Mouse (Mus musculus) ES-Bruce4 (cell line): ENCODE data around the gene Adcy4. TPM values are rescaled to one million over a fixed set of nuclear protein-coding genes. Genes with fewer than 3 reads are reported as not detected.

Experiments used
- H3K27ac ChIP-seq: 2 replicates; pipeline ENCODE4 v1.5.1; 2012; ENCODE audit warnings: low read length, inconsistent platforms; ENCODE audit not compliant: insufficient read depth
- H3K27me3 ChIP-seq: 2 replicates; pipeline ENCODE4 v1.6.1; 2012; ENCODE audit warnings: mild to moderate bottlenecking, low read length, inconsistent platforms; ENCODE audit not compliant: control insufficient read depth, poor library complexity, insufficient read depth, severe bottlenecking
- H3K36me3 ChIP-seq: 2 replicates; pipeline ENCODE4 v1.6.1; 2012; ENCODE audit warnings: inconsistent platforms, mild to moderate bottlenecking, low read length, moderate library complexity; ENCODE audit not compliant: control insufficient read depth, poor library complexity, insufficient read depth, severe bottlenecking
- H3K4me1 ChIP-seq: one replicate; pipeline ENCODE4 v1.8.1; 2011; ENCODE audit warnings: low read length; ENCODE audit not compliant: control insufficient read depth, insufficient read depth
- H3K4me3 ChIP-seq: 2 replicates; pipeline ENCODE4 v1.5.1; 2011; ENCODE audit warnings: low read depth, mild to moderate bottlenecking, low read length
- H3K9ac ChIP-seq: 2 replicates; pipeline ENCODE4 v1.6.1; 2012; ENCODE audit warnings: low read depth, mild to moderate bottlenecking, inconsistent platforms; ENCODE audit not compliant: poor library complexity, severe bottlenecking
- H3K9me3 ChIP-seq: replicated peaks from 2 replicates; pipeline ENCODE4 v1.6.1; 2012; ENCODE audit warnings: mild to moderate bottlenecking, low read length, inconsistent platforms; ENCODE audit not compliant: control insufficient read depth, poor library complexity, insufficient read depth, severe bottlenecking
- CTCF ChIP-seq: IDR thresholded peaks from one replicate; pipeline ENCODE4 v1.8.1; 2011; ENCODE audit warnings: low read depth, low read length
- EP300 ChIP-seq: IDR thresholded peaks from 2 replicates; pipeline ENCODE4 v1.6.1; 2011; ENCODE audit warnings: low read depth, low read length; ENCODE audit not compliant: insufficient read depth
- POLR2A ChIP-seq: IDR thresholded peaks from one replicate; pipeline ENCODE4 v1.8.1; 2011; ENCODE audit warnings: low read length; ENCODE audit not compliant: insufficient read depth
- polyA plus RNA-seq: library from polyadenylated mRNA; stranded (reverse); fragments of >200 nt; gene quantifications from 2 replicates; pipeline ENCODE4 v1.2.4, GENCODE M21; 2011; ENCODE audit warnings: low read depth; ENCODE audit not compliant: missing spikeins, insufficient read depth, insufficient read length

The Adcy4 gene
- polyA plus RNA-seq, 1 experiment = 1.2 TPM

DNA sequence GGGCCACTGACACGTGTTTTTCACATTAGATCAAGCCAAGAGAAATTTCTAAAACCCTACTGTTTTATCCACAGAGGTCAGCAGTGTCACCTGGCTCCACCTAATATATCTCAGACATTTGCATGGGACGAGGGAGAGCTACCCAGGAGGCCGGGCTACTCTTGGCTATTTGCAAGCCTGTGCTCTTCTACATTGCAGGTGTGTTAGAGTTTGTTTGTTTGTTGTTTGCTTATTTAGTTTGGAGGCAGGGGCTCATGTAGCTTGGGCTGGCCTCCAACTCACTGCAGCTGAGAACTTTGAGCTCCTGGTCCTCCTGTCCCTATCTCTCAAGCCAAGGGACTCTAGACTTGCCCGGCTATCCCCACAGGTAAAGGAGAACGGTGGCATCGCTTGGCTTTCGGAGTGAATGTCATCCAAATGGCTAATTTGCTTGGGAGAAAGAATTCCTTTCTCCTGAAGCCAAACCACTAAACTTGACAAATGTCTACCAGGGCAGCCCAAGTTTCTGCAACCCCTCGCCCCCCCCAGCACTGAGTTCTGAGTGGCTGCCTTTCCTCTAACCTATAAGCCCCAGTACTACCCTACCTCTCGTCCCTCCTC lies 1.4 kb downstream of the Adcy4 start:
- Histone ChIP-seq H3K4me3 (no peak overlapping the region), H3K9ac (no peak overlapping the region), H3K27ac (no peak overlapping the region), H3K4me1 (no peaks in the 10 kb centered on the region), H3K27me3 (no peaks in the 10 kb centered on the region), H3K9me3 (no peaks in the 10 kb centered on the region), H3K36me3 (no peaks in the 10 kb centered on the region)
- TF ChIP-seq CTCF (no peak), EP300 (no peak), POLR2A (no peak)

DNA sequence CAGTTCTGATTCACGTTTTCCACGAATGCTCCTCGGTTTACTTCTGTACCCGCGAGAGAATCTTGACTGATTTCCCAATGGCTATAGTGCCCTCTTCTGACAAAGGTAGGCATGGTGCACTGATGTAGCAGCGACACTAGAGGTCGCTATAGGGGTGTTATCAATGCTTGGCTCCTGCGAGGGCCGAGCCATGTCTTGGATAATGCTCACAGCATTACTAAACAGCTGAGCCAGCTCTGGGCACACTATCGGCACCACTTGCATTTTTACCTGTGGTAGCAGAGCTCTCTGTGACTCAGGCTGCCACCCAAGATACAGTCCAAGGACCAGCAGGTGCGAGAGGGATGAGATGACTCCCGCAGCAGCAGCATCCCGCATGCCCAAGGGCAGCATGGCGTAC lies 2.6 kb downstream of the Adcy4 start:
- no peaks in the 10 kb centered on the region for H3K36me3 ChIP-seq
- peak overlapping the region; percentile 56 for H3K4me3 ChIP-seq
- H3K27me3 ChIP-seq = no peaks in the 10 kb centered on the region
- H3K27ac ChIP-seq = no peak overlapping the region
- 0 out of 2 replicates have a peak, but pooled peaks have one; percentile 35 for TF ChIP-seq EP300
- no peak for TF ChIP-seq POLR2A
- peak; percentile 99 for TF ChIP-seq CTCF
- H3K4me1 ChIP-seq = no peaks in the 10 kb centered on the region
- H3K9me3 ChIP-seq = no peaks in the 10 kb centered on the region
- H3K9ac ChIP-seq = peak overlapping the region; percentile 16; the same call in 1 of the 2 replicates

GRCm38 (mm10) chr14:55780736-55781135 lies 3.2 kb downstream of the Adcy4 start:
- no peaks in the 10 kb centered on the region for H3K4me1 ChIP-seq
- H3K4me3 ChIP-seq = no peak overlapping the region
- no peaks in the 10 kb centered on the region for H3K27me3 ChIP-seq
- H3K27ac ChIP-seq = no peak overlapping the region
- TF ChIP-seq CTCF (no peak), POLR2A (no peak), EP300 (no peak)
- no peaks in the 10 kb centered on the region for H3K36me3 ChIP-seq
- no peaks in the 10 kb centered on the region for H3K9me3 ChIP-seq
- H3K9ac ChIP-seq = no peak overlapping the region

DNA sequence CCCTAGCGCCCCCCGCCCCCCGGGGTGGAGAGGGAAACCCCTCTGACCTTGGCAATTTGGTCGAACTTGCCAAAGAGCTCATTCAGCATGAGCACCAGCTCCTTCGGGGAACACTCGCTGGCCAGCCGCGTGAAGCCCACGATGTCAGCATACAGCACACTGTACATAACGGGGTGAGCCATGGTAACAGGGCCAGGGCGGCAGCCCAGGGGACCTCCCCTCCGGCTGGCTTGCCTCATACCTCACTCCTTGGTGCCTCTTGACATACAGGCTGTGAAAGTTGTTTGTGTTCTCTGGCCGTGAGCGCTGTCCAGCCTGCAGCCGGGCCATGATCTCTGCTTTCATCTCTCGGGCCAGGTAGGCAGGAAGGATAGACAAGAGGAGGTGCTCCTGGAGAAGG lies 4.2 kb downstream of the Adcy4 start:
- Histone ChIP-seq H3K4me1 (no peaks in the 10 kb centered on the region), H3K9ac (no peak overlapping the region), H3K9me3 (no peaks in the 10 kb centered on the region), H3K27me3 (no peaks in the 10 kb centered on the region), H3K27ac (no peak overlapping the region), H3K36me3 (no peaks in the 10 kb centered on the region), H3K4me3 (no peak overlapping the region)
- TF ChIP-seq POLR2A (no peak), EP300 (no peak), CTCF (no peak)

DNA sequence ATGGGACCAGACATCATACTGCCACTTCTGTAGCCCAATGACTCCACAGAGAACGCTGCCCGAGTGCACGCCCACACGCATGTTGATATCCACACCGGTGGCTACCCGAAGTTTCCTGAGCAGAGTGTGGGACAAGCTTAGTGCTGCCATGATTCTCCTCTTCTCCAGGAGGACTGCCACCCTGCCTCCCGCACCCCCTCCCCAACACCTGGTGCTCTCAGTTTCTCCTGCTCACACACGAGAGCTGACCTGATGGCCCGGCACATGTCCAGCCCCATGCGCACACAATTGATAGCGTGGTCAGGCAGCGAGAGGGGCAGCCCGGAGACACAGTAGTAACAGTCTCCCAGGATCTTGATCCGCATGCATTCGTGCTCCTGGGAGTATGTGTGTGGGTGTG lies 5.2 kb downstream of the Adcy4 start:
- Histone ChIP-seq H3K9me3 (no peaks in the 10 kb centered on the region), H3K27me3 (no peaks in the 10 kb centered on the region), H3K9ac (no peak overlapping the region), H3K4me1 (no peaks in the 10 kb centered on the region), H3K27ac (no peak overlapping the region), H3K36me3 (no peaks in the 10 kb centered on the region), H3K4me3 (0 out of 2 replicates have a peak overlapping the region, but pooled peaks have one; percentile 10)
- TF ChIP-seq POLR2A (no peak), CTCF (no peak), EP300 (no peak)

- no peak overlapping the region for H3K27ac ChIP-seq
- H3K36me3 ChIP-seq = no peaks in the 10 kb centered on the region
- H3K4me3 ChIP-seq = no peak overlapping the region
- H3K9me3 ChIP-seq = no peaks in the 10 kb centered on the region
- no peaks in the 10 kb centered on the region for H3K27me3 ChIP-seq
- no peaks in the 10 kb centered on the region for H3K4me1 ChIP-seq
- TF ChIP-seq EP300 = no peak
- H3K9ac ChIP-seq = no peak overlapping the region
Observed at GRCm38 (mm10) chr14:55777806-55778205, 6.1 kb downstream of the Adcy4 start.
